ENCODE assay signal across 11 mouse cellular contexts in genomic region chr3:100747421-100748308, GRCm38 (mm10).
A peak's percentile ranks its signal among the peaks of the same experiment; 100 is the strongest.
DNase-seq lines count a peak whose midpoint lies in the region; ATAC-seq and TF ChIP-seq lines count a peak whose summit lies in the region.
"Had no signal": no experiment of that assay in that cellular context is flagged by ENCODE, and none has a peak within 500 bp of the region (broad histone marks: within the 10 kb centered on the region; RNA-seq: fewer than 3 reads in every experiment).

No protein-coding gene starts in this region.

- WGBS in forebrain, embryonic 14.5 days = 27% methylated on average over 15 of the region's 15 CpGs
- WGBS in forebrain, embryonic 11.5 days = 45% methylated on average over 15 of the region's 15 CpGs
- WGBS in midbrain, embryonic 14.5 days = 54% methylated on average over 15 of the region's 15 CpGs
- 46% methylated on average over 15 of the region's 15 CpGs for WGBS in midbrain, embryonic 13.5 days
- 31% methylated on average over 15 of the region's 15 CpGs for WGBS in heart, postnatal 0 days

- TF ChIP-seq EP300 in heart, postnatal 0 days (IDR thresholded peaks at IDR 0.05; ENCODE audit: low read depth) = peak; percentile 57

- no peaks in the 10 kb centered on the region for H3K9me3 ChIP-seq in forebrain, embryonic 14.5 days (replicated peaks; ENCODE audit: control insufficient read depth, low read length)
- H3K9me3 ChIP-seq in forebrain, embryonic 11.5 days (ENCODE audit: control insufficient read depth, low read length) = no peaks in the 10 kb centered on the region
- no peaks in the 10 kb centered on the region for H3K9me3 ChIP-seq in midbrain, embryonic 14.5 days (ENCODE audit: control insufficient read depth, low read length)
- no peaks in the 10 kb centered on the region for H3K9me3 ChIP-seq in midbrain, embryonic 13.5 days
- H3K9me3 ChIP-seq in heart, postnatal 0 days (replicated peaks; ENCODE audit: control insufficient read depth, low read length) = no peaks in the 10 kb centered on the region
- H3K9me3 ChIP-seq: limb, embryonic 13.5 days had no signal

- no peak overlapping the region for H3K9ac ChIP-seq in forebrain, embryonic 14.5 days (ENCODE audit: low read length)
- H3K9ac ChIP-seq in forebrain, embryonic 11.5 days (ENCODE audit: low read length) = no peak overlapping the region
- no peak overlapping the region for H3K9ac ChIP-seq in midbrain, embryonic 14.5 days (replicated peaks; ENCODE audit: low read length)
- H3K9ac ChIP-seq in midbrain, embryonic 13.5 days (replicated peaks) = no peak overlapping the region
- no peak overlapping the region for H3K9ac ChIP-seq in heart, postnatal 0 days (replicated peaks; ENCODE audit: low read depth, low read length)
- H3K9ac ChIP-seq: limb, embryonic 13.5 days had no signal

- no peaks in the 10 kb centered on the region for H3K36me3 ChIP-seq in forebrain, embryonic 14.5 days (ENCODE audit: control insufficient read depth, insufficient read depth, low read length)
- no peaks in the 10 kb centered on the region for H3K36me3 ChIP-seq in forebrain, embryonic 11.5 days (ENCODE audit: control insufficient read depth, insufficient read depth, low read length)
- H3K36me3 ChIP-seq in midbrain, embryonic 14.5 days (ENCODE audit: control insufficient read depth, insufficient read depth, low read length) = no peaks in the 10 kb centered on the region
- no peaks in the 10 kb centered on the region for H3K36me3 ChIP-seq in midbrain, embryonic 13.5 days
- H3K36me3 ChIP-seq in heart, postnatal 0 days (replicated peaks; ENCODE audit: control insufficient read depth, insufficient read depth, low read length) = no peaks in the 10 kb centered on the region
- H3K36me3 ChIP-seq: limb, embryonic 13.5 days had no signal

- H3K27me3 ChIP-seq in forebrain, embryonic 14.5 days (replicated peaks; ENCODE audit: control insufficient read depth, insufficient read depth, low read length) = no peaks in the 10 kb centered on the region
- no peaks in the 10 kb centered on the region for H3K27me3 ChIP-seq in forebrain, embryonic 11.5 days (ENCODE audit: control insufficient read depth, insufficient read depth, low read length)
- no peaks in the 10 kb centered on the region for H3K27me3 ChIP-seq in midbrain, embryonic 14.5 days (ENCODE audit: control insufficient read depth, insufficient read depth, low read length)
- H3K27me3 ChIP-seq in midbrain, embryonic 13.5 days = no peaks in the 10 kb centered on the region
- no peaks in the 10 kb centered on the region for H3K27me3 ChIP-seq in heart, postnatal 0 days (ENCODE audit: control insufficient read depth, insufficient read depth, low read length)
- H3K27me3 ChIP-seq: limb, embryonic 13.5 days had no signal

- H3K4me1 ChIP-seq in forebrain, embryonic 14.5 days (ENCODE audit: control insufficient read depth, insufficient read depth, low read length) = no peaks in the 10 kb centered on the region
- H3K4me1 ChIP-seq in forebrain, embryonic 11.5 days (replicated peaks; ENCODE audit: control insufficient read depth, insufficient read depth, low read length) = no peaks in the 10 kb centered on the region
- no peaks in the 10 kb centered on the region for H3K4me1 ChIP-seq in midbrain, embryonic 14.5 days (ENCODE audit: control insufficient read depth, insufficient read depth, low read length)
- H3K4me1 ChIP-seq in midbrain, embryonic 13.5 days (replicated peaks) = peaks cover 8% of the 10 kb centered on the region; the same call in 1 of the 2 replicates
- H3K4me1 ChIP-seq in heart, postnatal 0 days (ENCODE audit: control insufficient read depth, insufficient read depth) = peaks cover 13% of the 10 kb centered on the region
- H3K4me1 ChIP-seq: limb, embryonic 13.5 days had no signal

- H3K27ac ChIP-seq in forebrain, embryonic 14.5 days (ENCODE audit: low read depth, low read length) = no peak overlapping the region
- no peak overlapping the region for H3K27ac ChIP-seq in forebrain, embryonic 11.5 days (ENCODE audit: low read depth, low read length)
- no peak overlapping the region; the same call in 1 of the 2 replicates for H3K27ac ChIP-seq in midbrain, embryonic 14.5 days (replicated peaks; ENCODE audit: low read depth, low read length)
- H3K27ac ChIP-seq in midbrain, embryonic 13.5 days = no peak overlapping the region
- H3K27ac ChIP-seq in heart, postnatal 0 days (ENCODE audit: low read depth) = peak overlapping the region; percentile 81
- H3K27ac ChIP-seq: limb, embryonic 13.5 days had no signal

- H3K4me2 ChIP-seq in forebrain, embryonic 14.5 days (ENCODE audit: low read length) = no peak overlapping the region
- no peak overlapping the region for H3K4me2 ChIP-seq in forebrain, embryonic 11.5 days (ENCODE audit: low read depth, low read length, severe bottlenecking)
- no peak overlapping the region for H3K4me2 ChIP-seq in midbrain, embryonic 14.5 days (ENCODE audit: low read length)
- H3K4me2 ChIP-seq in midbrain, embryonic 13.5 days (replicated peaks) = no peak overlapping the region
- H3K4me2 ChIP-seq in heart, postnatal 0 days (ENCODE audit: low read depth, low read length) = peak overlapping the region; percentile 24; the same call in 1 of the 2 replicates
- H3K4me2 ChIP-seq: limb, embryonic 13.5 days had no signal

- DNase-seq in forebrain, embryonic 14.5 days (ENCODE audit: low spot score) = peak; percentile 29
- DNase-seq in forebrain, embryonic 11.5 days (ENCODE audit: low spot score) = no peak
- DNase-seq in midbrain, embryonic 14.5 days = peak; percentile 29
- DNase-seq in heart, postnatal 0 days (ENCODE audit: low spot score) = peak; percentile 90
- DNase-seq in retina, postnatal 1 day = peak; percentile 28
- DNase-seq in testis, postnatal 14 days (ENCODE audit: low spot score) = no peak
- DNase-seq: adrenal gland, postnatal 25 days; lung, postnatal 14 days had no signal

- no peak for ATAC-seq in forebrain, embryonic 14.5 days
- ATAC-seq in forebrain, embryonic 11.5 days (replicated peaks; ENCODE audit: low FRiP score) = no peak
- no peak for ATAC-seq in midbrain, embryonic 14.5 days (ENCODE audit: low FRiP score, low TSS enrichment)
- ATAC-seq in midbrain, embryonic 13.5 days = no peak; the same call in 1 of the 2 replicates
- peak; percentile 94 for ATAC-seq in heart, postnatal 0 days (ENCODE audit: insufficient read depth, low read depth)
- ATAC-seq in megakaryocyte progenitor cell, adult 5-6 weeks (replicated peaks; ENCODE audit: poor library complexity) = no peak

- H3K4me3 ChIP-seq in forebrain, embryonic 14.5 days (ENCODE audit: low read depth, low read length) = no peak overlapping the region
- H3K4me3 ChIP-seq in forebrain, embryonic 11.5 days (ENCODE audit: low read depth, low read length) = no peak overlapping the region
- H3K4me3 ChIP-seq in midbrain, embryonic 14.5 days (replicated peaks; ENCODE audit: low read depth, low read length) = no peak overlapping the region
- no peak overlapping the region for H3K4me3 ChIP-seq in midbrain, embryonic 13.5 days (replicated peaks)
- no peak overlapping the region for H3K4me3 ChIP-seq in heart, postnatal 0 days (ENCODE audit: low read depth, low read length)
- H3K4me3 ChIP-seq: limb, embryonic 13.5 days had no signal

- peak; percentile 26 for TF ChIP-seq CTCF in heart, postnatal 0 days (IDR thresholded peaks at IDR 0.05; ENCODE audit: low read depth)

Comparison
In these comparisons a context has a peak if more than half of its experiments do, and no peak if none do; other contexts are left out.
1. DNase-seq: peak in forebrain, embryonic 14.5 days (single experiment), midbrain, embryonic 14.5 days (single experiment), heart, postnatal 0 days (single experiment) and retina, postnatal 1 day (single experiment); none in forebrain, embryonic 11.5 days (single experiment) and testis, postnatal 14 days (single experiment).